Mouse (Mus musculus) liver (tissue): ENCODE data around the gene Fitm2.
A peak's percentile ranks its signal among the peaks of the same experiment; 100 is the strongest.

Experiments
- DNase-seq: peaks from one replicate; pipeline ENCODE4 v3.0.0-alpha.2; 2020; ENCODE audit warnings: mixed read lengths

Gene Fitm2

GRCm38 (mm10) chr2:163420366-163420886, 52.0 kb downstream of the Fitm2 start:
- DNase-seq = no peak

GRCm38 (mm10) chr2:163419346-163420045, 52.9 kb downstream of the Fitm2 start:
- peak; percentile 99 for DNase-seq

- peak; percentile 65 for DNase-seq
Measured at GRCm38 (mm10) chr2:163418841-163419345, 53.5 kb downstream of the Fitm2 start.

- DNase-seq = no peak
Measured at GRCm38 (mm10) chr2:163417830-163418229, 54.6 kb downstream of the Fitm2 start.

GRCm38 (mm10) chr2:163417026-163417425, 55.4 kb downstream of the Fitm2 start:
- DNase-seq = no peak
